Comparison of ENCODE assay signal across 33 mouse cellular contexts in genomic region chr6:114674771-114675170, GRCm38 (mm10). TPM values are rescaled to one million over a fixed set of nuclear protein-coding genes. Genes with fewer than 3 reads are reported as not detected.
DNase-seq lines count a peak whose midpoint lies in the region; ATAC-seq and TF ChIP-seq lines count a peak whose summit lies in the region.
"Had no signal": no experiment of that assay in that cellular context is flagged by ENCODE, and none has a peak within 500 bp of the region (broad histone marks: within the 10 kb centered on the region; RNA-seq: fewer than 3 reads in every experiment).

No protein-coding gene starts in this region.

- no peaks in the 10 kb centered on the region for H3K27me3 ChIP-seq in intestine, postnatal 0 days (replicated peaks; ENCODE audit: control insufficient read depth, insufficient read depth, low read length)
- no peaks in the 10 kb centered on the region for H3K27me3 ChIP-seq in intestine, embryonic 16.5 days (replicated peaks; ENCODE audit: control insufficient read depth, insufficient read depth, low read length)
- H3K27me3 ChIP-seq in ES-Bruce4 (ENCODE audit: control insufficient read depth, insufficient read depth, low read length, poor library complexity, severe bottlenecking), result no peaks in the 10 kb centered on the region
- H3K27me3 ChIP-seq: embryonic facial prominence, embryonic 12.5 days; forebrain, embryonic 15.5 days; heart, embryonic 12.5 days; liver, embryonic 15.5 days; neural tube, embryonic 15.5 days; Patski had no signal

- no peaks in the 10 kb centered on the region for H3K9me3 ChIP-seq in intestine, postnatal 0 days (ENCODE audit: control insufficient read depth)
- no peaks in the 10 kb centered on the region for H3K9me3 ChIP-seq in intestine, embryonic 16.5 days (ENCODE audit: control insufficient read depth, low read length)
- no peaks in the 10 kb centered on the region; the same call in 1 of the 2 replicates for H3K9me3 ChIP-seq in ES-Bruce4 (replicated peaks; ENCODE audit: control insufficient read depth, insufficient read depth, low read length, poor library complexity, severe bottlenecking)
- H3K9me3 ChIP-seq: embryonic facial prominence, embryonic 12.5 days; forebrain, embryonic 15.5 days; liver, embryonic 15.5 days; neural tube, embryonic 15.5 days had no signal

- no peak for ATAC-seq in intestine, postnatal 0 days
- ATAC-seq in intestine, embryonic 16.5 days, result no peak
- ATAC-seq in megakaryocyte progenitor cell, adult 5-6 weeks (replicated peaks; ENCODE audit: poor library complexity), result 0 out of 2 replicates have a peak, but pooled peaks have one; percentile 42
- ATAC-seq: forebrain, embryonic 15.5 days; midbrain, embryonic 13.5 days; Patski had no signal

- TF ChIP-seq CTCF in intestine, postnatal 0 days (IDR thresholded peaks at IDR 0.05; ENCODE audit: low read depth), result peak; percentile 25; the same call in 1 of the 2 replicates
- TF ChIP-seq CTCF in ES-Bruce4 (IDR thresholded peaks at IDR 0.05; ENCODE audit: low read depth, low read length), result peak; percentile 1

- DNase-seq in R1 (ENCODE audit: low read depth, low spot score), result peak; percentile 79
- no peak for DNase-seq in adrenal gland, adult 18-20 months (ENCODE audit: low spot score in 2 of 2)
- DNase-seq in thymus, adult 18-20 months, result no peak
- DNase-seq in gastrocnemius, adult 18-20 months (ENCODE audit: low spot score), result no peak
- DNase-seq: adrenal gland, postnatal 14 days; cerebellum, adult 11 months; cerebellum, adult 9-10 months; cerebellum, postnatal 36 days; embryo, embryonic 11 days; gastrocnemius, adult 2 months; gastrocnemius, postnatal 36 days; heart, adult 18-20 months; kidney, adult 18-20 months; kidney, postnatal 4 days; layer of hippocampus, postnatal 36 days; left cerebral cortex, postnatal 4 days; lung, postnatal 4 days; right cerebral cortex, postnatal 25 days; thymus, adult 2 months; thymus, postnatal 36 days had no signal

- peaks cover 22% of the 10 kb centered on the region for H3K36me3 ChIP-seq in intestine, postnatal 0 days (ENCODE audit: control insufficient read depth, insufficient read depth)
- H3K36me3 ChIP-seq in intestine, embryonic 16.5 days (ENCODE audit: control insufficient read depth, insufficient read depth, low read length), result no peaks in the 10 kb centered on the region
- H3K36me3 ChIP-seq in ES-Bruce4 (ENCODE audit: control insufficient read depth, insufficient read depth, low read length, poor library complexity, severe bottlenecking), result no peaks in the 10 kb centered on the region
- H3K36me3 ChIP-seq: forebrain, embryonic 15.5 days had no signal

- no peaks in the 10 kb centered on the region for H3K4me1 ChIP-seq in intestine, postnatal 0 days (replicated peaks; ENCODE audit: control insufficient read depth, insufficient read depth, low read length)
- no peaks in the 10 kb centered on the region for H3K4me1 ChIP-seq in intestine, embryonic 16.5 days (ENCODE audit: control insufficient read depth, insufficient read depth, low read length)
- no peaks in the 10 kb centered on the region for H3K4me1 ChIP-seq in ES-Bruce4 (ENCODE audit: control insufficient read depth, insufficient read depth, low read length)
- H3K4me1 ChIP-seq: embryonic facial prominence, embryonic 12.5 days; forebrain, embryonic 10.5 days; forebrain, embryonic 15.5 days; heart, embryonic 12.5 days; midbrain, embryonic 13.5 days; neural tube, embryonic 15.5 days had no signal

- no peak overlapping the region for H3K4me3 ChIP-seq in intestine, postnatal 0 days (ENCODE audit: low read depth, low read length)
- H3K4me3 ChIP-seq in intestine, embryonic 16.5 days (ENCODE audit: low read length), result no peak overlapping the region
- no peak overlapping the region for H3K4me3 ChIP-seq in ES-Bruce4 (ENCODE audit: low read depth, low read length)
- H3K4me3 ChIP-seq: embryonic facial prominence, embryonic 12.5 days; forebrain, embryonic 10.5 days; forebrain, embryonic 15.5 days; gastrocnemius, adult 2 months; heart, embryonic 12.5 days; liver, embryonic 15.5 days; midbrain, embryonic 13.5 days; neural tube, embryonic 15.5 days had no signal

- no peak for TF ChIP-seq EP300 in ES-Bruce4 (IDR thresholded peaks at IDR 0.05; ENCODE audit: insufficient read depth, low read depth, low read length)

- no peak overlapping the region for H3K4me2 ChIP-seq in intestine, postnatal 0 days (replicated peaks; ENCODE audit: low read depth)
- no peak overlapping the region for H3K4me2 ChIP-seq in intestine, embryonic 16.5 days (ENCODE audit: low read depth, low read length)
- H3K4me2 ChIP-seq: embryonic facial prominence, embryonic 12.5 days; forebrain, embryonic 15.5 days; heart, embryonic 12.5 days; hindbrain, embryonic 14.5 days; liver, embryonic 15.5 days; midbrain, embryonic 13.5 days; neural tube, embryonic 15.5 days had no signal

- no peak overlapping the region for H3K27ac ChIP-seq in intestine, postnatal 0 days (ENCODE audit: low read depth, low read length)
- no peak overlapping the region for H3K27ac ChIP-seq in intestine, embryonic 16.5 days (ENCODE audit: low read length)
- no peak overlapping the region for H3K27ac ChIP-seq in ES-Bruce4 (ENCODE audit: insufficient read depth, low read length)
- H3K27ac ChIP-seq: embryonic facial prominence, embryonic 12.5 days; forebrain, embryonic 10.5 days; forebrain, embryonic 15.5 days; gastrocnemius, adult 2 months; hindbrain, embryonic 14.5 days; liver, embryonic 15.5 days; midbrain, embryonic 13.5 days; neural tube, embryonic 15.5 days had no signal

- H3K9ac ChIP-seq in intestine, postnatal 0 days (ENCODE audit: low read depth, low read length), result no peak overlapping the region
- no peak overlapping the region for H3K9ac ChIP-seq in intestine, embryonic 16.5 days (ENCODE audit: low read depth, low read length)
- no peak overlapping the region for H3K9ac ChIP-seq in ES-Bruce4 (ENCODE audit: low read depth, poor library complexity, severe bottlenecking)
- H3K9ac ChIP-seq: embryonic facial prominence, embryonic 12.5 days; forebrain, embryonic 15.5 days; heart, embryonic 12.5 days; hindbrain, embryonic 14.5 days; liver, embryonic 15.5 days; midbrain, embryonic 13.5 days; neural tube, embryonic 15.5 days had no signal

- no peak for TF ChIP-seq POLR2A in ES-Bruce4 (IDR thresholded peaks at IDR 0.05; ENCODE audit: insufficient read depth, low read length)

RNA-seq across cellular contexts. Expression of gene Atg7, which starts 31.9 kb away (rescaled TPM):
- polyA plus RNA-seq in intestine, postnatal 0 days (2015; fragmentation: Nextera tagmentation; extraction: Ambion mirVana), result 12.4 TPM in 2 replicates
- 21.5 and 25.5 TPM in 2 replicates for polyA plus RNA-seq in intestine, embryonic 16.5 days (2015; fragmentation: Nextera tagmentation; extraction: Ambion mirVana)
- polyA plus RNA-seq in ES-Bruce4 (2011; ENCODE audit: insufficient read depth, insufficient read length, low read depth, missing spikeins), result 18.0 and 21.2 TPM in 2 replicates
- total RNA-seq in megakaryocyte progenitor cell, adult 5-6 weeks (2015), result 17.5 and 24.5 TPM in 2 replicates
- total RNA-seq in megakaryocyte progenitor cell, adult 5-6 weeks (2017), result 18.1 and 23.3 TPM in 2 replicates
- total RNA-seq in adrenal gland, adult 18-20 months (2021), result 10 to 100 TPM; 24.9 to 27.6 TPM
- total RNA-seq in gastrocnemius, adult 18-20 months (2021), result 1 to 10 TPM; 7.9 to 9.0 TPM
